Mouse (Mus musculus) CH12.LX (cell line): ENCODE measurements around the gene Arhgef28. TPM values are rescaled to one million over a fixed set of nuclear protein-coding genes. Genes with fewer than 3 reads are reported as not detected.

ENCODE experiments used
- DNase-seq: peaks from one replicate; pipeline ENCODE4 v3.0.0-alpha.2; 2013; ENCODE audit errors: extremely low read depth
- H3K27ac ChIP-seq: 2 replicates; pipeline ENCODE4 v1.5.1; 2012; ENCODE audit warnings: low read depth, mild to moderate bottlenecking, control low read depth, moderate library complexity; ENCODE audit not compliant: insufficient read depth
- H3K27me3 ChIP-seq: replicated peaks from 2 replicates; pipeline ENCODE3; 2012; ENCODE audit warnings: inconsistent platforms
- H3K36me3 ChIP-seq, 2 experiments: replicated peaks in 1 of 2; 2 replicates each; pipeline versions ENCODE3 to v1.6.1; 2012; ENCODE audit warnings: inconsistent platforms in 1 of 2, low read length in 1 of 2, mild to moderate bottlenecking in 1 of 2, mixed read lengths in 1 of 2, moderate library complexity in 1 of 2; ENCODE audit not compliant: control insufficient read depth in 1 of 2, insufficient read depth in 1 of 2
- H3K4me1 ChIP-seq, 2 experiments: 2 replicates each; pipeline ENCODE4 v1.6.1; 2012; ENCODE audit warnings: inconsistent platforms in 1 of 2, moderate library complexity in 1 of 2; ENCODE audit not compliant: insufficient read depth in 2 of 2, control insufficient read depth in 1 of 2
- H3K4me2 ChIP-seq: 2 replicates; pipeline ENCODE4 v1.6.1; 2012; ENCODE audit warnings: low read depth, mild to moderate bottlenecking, control low read depth; ENCODE audit not compliant: poor library complexity, insufficient read depth, severe bottlenecking
- H3K4me3 ChIP-seq, 3 experiments: fragments of 150-350 bp in 1 of 3; sonication (generic) in 1 of 3; replicated peaks in 1 of 3; 2 replicates each; pipeline versions ENCODE3 to v1.5.1; 2011 to 2012; ENCODE audit warnings: low read depth in 2 of 3, low read length in 2 of 3, mild to moderate bottlenecking in 2 of 3, moderate library complexity in 2 of 3, control low read depth in 1 of 3, improper control_type of control experiment in 1 of 3, inconsistent platforms in 1 of 3, mixed read lengths in 1 of 3; ENCODE audit not compliant: poor library complexity in 1 of 3
- H3K79me2 ChIP-seq: replicated peaks from 2 replicates; pipeline ENCODE4 v1.6.1; 2012; ENCODE audit warnings: mild to moderate bottlenecking, moderate library complexity; ENCODE audit not compliant: control insufficient read depth, poor library complexity, insufficient read depth, severe bottlenecking; ENCODE audit errors: extremely low read depth
- H3K9ac ChIP-seq: 2 replicates; pipeline ENCODE4 v1.6.1; 2012; ENCODE audit warnings: low read depth, mild to moderate bottlenecking, control low read depth, moderate library complexity; ENCODE audit not compliant: insufficient read depth
- H3K9me3 ChIP-seq: replicated peaks from 2 replicates; pipeline ENCODE3; 2012; ENCODE audit warnings: low read length, inconsistent platforms, mixed read lengths
- CHD1 ChIP-seq: IDR thresholded peaks from 2 replicates; pipeline ENCODE4 v1.6.1; 2012; ENCODE audit warnings: low read depth, low read length, improper control_type of control experiment, inconsistent platforms
- E2F4 ChIP-seq: IDR thresholded peaks from 2 replicates; pipeline ENCODE4 v1.6.1; 2011; ENCODE audit warnings: low read depth, low read length, improper control_type of control experiment; ENCODE audit not compliant: insufficient replicate concordance
- GABPA ChIP-seq: IDR thresholded peaks from 2 replicates; pipeline ENCODE4 v1.6.1; 2012; ENCODE audit warnings: low read depth, low read length, improper control_type of control experiment, inconsistent platforms; ENCODE audit not compliant: insufficient replicate concordance
- JUND ChIP-seq: conservative IDR thresholded peaks from 2 replicates; pipeline ENCODE4 v1.6.1; 2011; ENCODE audit warnings: low read depth, low read length, improper control_type of control experiment
- KAT2A ChIP-seq: IDR thresholded peaks from 2 replicates; pipeline ENCODE4 v1.6.1; 2012; ENCODE audit warnings: low read length, improper control_type of control experiment, inconsistent platforms; ENCODE audit not compliant: insufficient replicate concordance
- MAFK ChIP-seq: IDR thresholded peaks from 2 replicates; pipeline ENCODE4 v1.6.1; 2011; ENCODE audit warnings: low read length, improper control_type of control experiment; ENCODE audit not compliant: insufficient replicate concordance
- NELFE ChIP-seq: IDR thresholded peaks from 2 replicates; pipeline ENCODE4 v1.6.1; 2011; ENCODE audit warnings: low read depth, low read length, improper control_type of control experiment
- NRF1 ChIP-seq: IDR thresholded peaks from 2 replicates; pipeline ENCODE4 v1.6.1; 2014; ENCODE audit warnings: low read depth, mild to moderate bottlenecking, inconsistent platforms, low read length, improper control_type of control experiment, moderate library complexity
- POLR2AphosphoS2 ChIP-seq: IDR thresholded peaks from 2 replicates; pipeline ENCODE4 v1.6.1; 2011; ENCODE audit warnings: low read depth, low read length, improper control_type of control experiment
- RCOR1 ChIP-seq: conservative IDR thresholded peaks from 2 replicates; pipeline ENCODE4 v1.6.1; 2012; ENCODE audit warnings: low read depth, mild to moderate bottlenecking, inconsistent platforms, low read length, improper control_type of control experiment
- SMC3 ChIP-seq: IDR thresholded peaks from 2 replicates; pipeline ENCODE4 v1.6.1; 2011; ENCODE audit warnings: low read depth, low read length, improper control_type of control experiment
- USF2 ChIP-seq: conservative IDR thresholded peaks from 2 replicates; pipeline ENCODE4 v1.6.1; 2011; ENCODE audit warnings: low read depth, low read length, improper control_type of control experiment
- ZC3H11A ChIP-seq: IDR thresholded peaks from 2 replicates; pipeline ENCODE4 v1.6.1; 2012; ENCODE audit warnings: low read depth, mild to moderate bottlenecking, inconsistent platforms, low read length, improper control_type of control experiment
- dilution Hi-C: fragments of 300-500 bp; cut with MboI; formaldehyde crosslinking; loops from 2 replicates; pipeline ENCODE4 v1.14.3; 2020; ENCODE audit warnings: low sequenced_read_pairs; ENCODE audit not compliant: extremely low pct_unique_long_range_greater_than_20kb, extremely low pct_ligation_motif_present
- in situ Hi-C: fragments of 300-500 bp; cut with MboI; formaldehyde crosslinking; loops from 3 replicates; pipeline ENCODE4 v1.14.3; 2019; ENCODE audit warnings: low sequenced_read_pairs, low pct_ligation_motif_present, low pct_unique_long_range_greater_than_20kb, mixed read lengths
- polyA plus RNA-seq: library from polyadenylated mRNA; unstranded; fragments of >175 nt; gene quantifications from 2 replicates; pipeline ENCODE4 v1.2.1, GENCODE M21; 2012; ENCODE audit warnings: low read depth; ENCODE audit not compliant: insufficient read length
- total RNA-seq, 2 experiments: library from RNA; depleted of rRNA; stranded (reverse); fragments of 300-350 nt in 1 of 2; fragments of >200 nt in 1 of 2; gene quantifications; 2 replicates each; pipeline ENCODE4 v1.2.3; 2012 to 2014

Gene Arhgef28
- total and polyA plus RNA-seq, 3 experiments: 0.07 to 0.24 (median 0.08) TPM

GRCm38 (mm10) chr13:97937919-97938318, 268.3 kb downstream of the Arhgef28 start (continued):
- TF ChIP-seq GABPA (no peak), KAT2A (no peak)

- H3K9me3 ChIP-seq: no peaks in the 10 kb centered on the region
- TF ChIP-seq JUND (no peak), RCOR1 (no peak), E2F4 (no peak), NELFE (no peak)
- no peak overlapping the region for H3K4me3 ChIP-seq
- H3K36me3 ChIP-seq: no peaks in the 10 kb centered on the region
- no peak for DNase-seq
- H3K27me3 ChIP-seq: no peaks in the 10 kb centered on the region
- no peak overlapping the region for H3K4me2 ChIP-seq
- in situ Hi-C loops (loop anchor here (25.0 kb wide), 1 partner anchor 291 kb away; no protein-coding TSS in a partner anchor), dilution Hi-C loops (no loop called here)
- H3K79me2 ChIP-seq: no peaks in the 10 kb centered on the region
- no peaks in the 10 kb centered on the region for H3K4me1 ChIP-seq
- H3K9ac ChIP-seq: no peak overlapping the region
- H3K27ac ChIP-seq: no peak overlapping the region
These were observed 278.1 kb downstream of the Arhgef28 start for GRCm38 (mm10) chr13:97928135-97928497.

- DNase-seq: no peak
- H3K27ac ChIP-seq: no peak overlapping the region
- 0 out of 4 replicates have a peak, but pooled peaks cover 0 to 2% of the 10 kb centered on the region in 2 experiments for H3K4me1 ChIP-seq
- no peaks in the 10 kb centered on the region for H3K9me3 ChIP-seq
- no peak overlapping the region for H3K4me3 ChIP-seq
- H3K4me2 ChIP-seq: no peak overlapping the region
- H3K9ac ChIP-seq: no peak overlapping the region
- no peak for TF ChIP-seq SMC3
- no peak for TF ChIP-seq MAFK
- no peak for TF ChIP-seq ZC3H11A
- TF ChIP-seq GABPA: no peak
- no peak for TF ChIP-seq CHD1
- TF ChIP-seq KAT2A: no peak
- no peak for TF ChIP-seq USF2
- TF ChIP-seq NRF1: no peak
- no peak for TF ChIP-seq POLR2AphosphoS2
- TF ChIP-seq, all 38 proteins: peak for 0
- Histone ChIP-seq H3K27me3 (no peaks in the 10 kb centered on the region), H3K79me2 (no peaks in the 10 kb centered on the region), H3K36me3 (no peaks in the 10 kb centered on the region)
- in situ Hi-C loops (loop anchor here (25.0 kb wide), 1 partner anchor 290 kb away; no protein-coding TSS in a partner anchor), dilution Hi-C loops (no loop called here)
These were observed 278.7 kb downstream of the Arhgef28 start for GRCm38 (mm10) chr13:97927376-97928134.
